Mouse (Mus musculus): ENCODE results near the gene Exoc3l4.
A peak's percentile ranks its signal among the peaks of the same experiment; 100 is the strongest.

The Exoc3l4 gene

GRCm38 (mm10) chr12:111411631-111412355 lies 5.0 kb upstream of the Exoc3l4 start:
- no peak for DNase-seq

DNA sequence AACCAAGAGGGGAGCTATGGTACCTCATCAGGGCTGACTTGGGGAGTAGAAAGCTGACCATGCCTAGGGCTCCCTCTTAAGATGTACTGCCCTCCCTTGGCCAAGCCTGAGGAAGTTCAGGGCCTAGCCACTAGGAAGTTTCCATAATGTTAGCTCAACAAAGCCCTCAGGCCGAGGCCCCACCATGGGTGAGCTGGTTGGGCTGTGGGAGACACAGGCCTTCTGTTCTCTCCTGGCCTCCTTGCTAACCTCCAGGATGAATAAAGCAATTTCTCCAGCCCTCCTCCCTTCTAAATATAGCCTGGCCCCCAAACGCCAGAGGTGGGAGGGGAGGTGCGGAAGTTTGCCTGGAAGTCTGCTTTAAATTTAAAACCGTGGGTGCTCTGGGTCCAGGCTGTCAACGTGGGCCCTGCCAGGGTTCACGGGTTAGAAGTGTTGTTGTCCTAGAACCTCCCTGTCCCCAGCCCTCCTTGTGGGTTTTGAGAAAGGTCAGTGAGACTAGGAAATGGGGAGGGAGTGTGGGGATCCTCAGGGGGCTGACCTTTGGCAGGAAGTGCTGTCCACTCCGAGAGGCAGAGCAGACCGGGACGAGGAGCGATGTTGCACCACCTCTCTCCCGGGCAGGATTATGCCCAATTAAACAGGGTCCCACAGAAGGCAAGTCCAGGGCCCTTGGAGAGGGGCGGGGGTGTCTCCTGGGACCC lies 4.1 kb upstream of the Exoc3l4 start:
- no peak for DNase-seq

GRCm38 (mm10) chr12:111413300-111413699 lies 3.5 kb upstream of the Exoc3l4 start:
- DNase-seq, result peak; percentile 82

GRCm38 (mm10) chr12:111419918-111420317 lies 3.1 kb downstream of the Exoc3l4 start:
- no peak for DNase-seq

- no peak for DNase-seq
Observed at GRCm38 (mm10) chr12:111420946-111421709, 4.3 kb downstream of the Exoc3l4 start.

- DNase-seq, result no peak
Observed at GRCm38 (mm10) chr12:111422852-111423251, 6.0 kb downstream of the Exoc3l4 start.

DNA sequence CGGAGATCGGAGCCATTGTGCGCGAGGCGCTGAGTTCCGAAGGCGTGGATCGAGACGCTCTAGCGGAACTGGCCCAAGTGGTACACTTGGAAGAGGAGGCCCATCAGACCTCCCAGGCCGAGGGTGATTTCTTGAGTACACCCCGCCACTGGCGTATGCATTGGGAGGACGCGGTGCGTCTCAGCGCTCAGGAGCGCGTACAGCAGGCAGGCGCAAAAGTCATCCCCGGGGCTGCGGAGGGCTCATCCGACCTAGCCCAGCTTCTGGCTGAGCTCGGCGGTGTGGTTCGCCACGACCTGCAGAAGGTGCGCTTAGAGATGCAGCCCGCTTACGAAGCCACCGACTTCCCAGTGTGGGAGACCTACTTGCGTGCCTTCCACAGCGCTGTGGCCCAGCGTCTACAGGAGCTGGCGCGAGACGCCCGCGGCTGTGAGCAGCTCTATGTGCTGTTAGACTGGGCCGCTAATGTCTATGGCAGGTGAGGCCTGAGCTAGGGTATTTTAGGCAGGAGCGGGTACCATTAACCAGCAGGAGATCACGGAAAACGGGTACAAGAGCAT lies 6.8 kb downstream of the Exoc3l4 start:
- no peak for DNase-seq

DNA sequence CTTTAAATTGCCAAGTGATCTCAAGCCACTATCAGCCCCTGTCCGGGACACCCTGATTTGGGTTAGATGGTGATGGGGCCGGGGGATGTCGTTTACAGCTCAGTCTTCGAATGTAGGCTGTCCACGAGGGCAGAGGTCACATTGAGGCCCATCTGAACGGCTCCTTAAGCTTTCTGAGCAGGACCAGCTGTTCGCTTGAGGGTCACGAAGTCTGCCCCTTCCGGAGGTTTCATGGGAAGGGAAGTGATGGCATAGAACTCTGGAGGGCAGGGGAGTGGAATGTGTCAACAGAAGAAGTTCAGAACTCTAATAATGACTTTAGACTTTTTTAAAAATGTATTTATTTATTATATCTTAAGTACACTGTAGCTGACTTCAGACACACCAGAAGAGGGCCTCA lies 7.7 kb downstream of the Exoc3l4 start:
- no peak for DNase-seq

DNA sequence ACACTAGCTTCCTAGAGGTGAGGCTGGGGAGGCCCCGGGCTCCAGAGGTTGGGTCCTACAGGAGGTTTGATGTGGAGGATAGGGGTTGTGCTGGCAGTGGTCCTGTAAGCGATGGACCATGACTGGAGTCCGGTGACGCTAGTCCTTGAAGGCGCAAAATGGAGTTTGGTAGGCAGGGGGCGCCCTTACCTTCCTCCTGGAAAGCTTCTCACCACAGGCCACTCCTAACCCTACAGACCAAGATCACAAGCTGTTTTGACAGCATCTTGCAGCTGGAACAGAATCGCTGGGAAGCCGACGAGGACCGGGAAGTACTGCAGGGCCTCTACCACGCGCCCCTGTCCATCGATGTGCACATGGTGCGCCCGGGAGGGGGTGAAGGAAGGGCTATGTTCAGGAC lies 8.4 kb downstream of the Exoc3l4 start:
- peak; percentile 58 for DNase-seq

- DNase-seq, result peak; percentile 81
Observed at GRCm38 (mm10) chr12:111425789-111426460, 9.1 kb downstream of the Exoc3l4 start.

DNA sequence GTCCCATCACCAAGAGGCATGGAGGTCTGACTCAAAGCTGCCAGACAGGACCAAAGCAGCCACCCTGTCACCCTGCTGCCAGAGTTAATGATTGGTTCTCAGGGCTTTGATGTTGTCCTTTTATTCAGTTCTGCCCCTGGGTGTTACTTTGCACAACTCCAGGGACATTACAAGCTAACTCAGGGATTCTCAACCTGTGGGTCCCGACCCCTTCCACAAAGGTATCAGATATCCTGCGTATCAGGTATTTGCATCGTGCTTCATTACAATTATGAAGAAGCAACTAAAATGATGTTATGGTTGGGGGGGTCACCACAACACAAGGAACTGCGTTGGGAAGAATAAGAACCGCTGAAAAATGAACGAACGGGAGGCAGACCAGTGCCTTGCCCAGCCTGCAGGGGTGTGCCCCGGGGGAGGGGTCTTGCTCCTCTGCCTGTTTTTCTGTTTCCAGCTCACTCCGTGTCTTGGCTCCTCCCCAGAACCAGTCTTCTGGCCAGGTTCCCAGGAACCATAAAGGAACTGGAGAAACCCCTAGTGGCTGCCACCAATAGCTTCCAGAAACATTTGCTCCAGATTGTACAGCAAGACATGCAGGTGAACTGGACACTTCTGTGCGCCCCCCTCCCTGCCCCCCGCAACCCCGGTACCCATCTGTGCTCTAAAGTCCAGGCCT lies 10.8 kb downstream of the Exoc3l4 start:
- DNase-seq, result no peak

DNA sequence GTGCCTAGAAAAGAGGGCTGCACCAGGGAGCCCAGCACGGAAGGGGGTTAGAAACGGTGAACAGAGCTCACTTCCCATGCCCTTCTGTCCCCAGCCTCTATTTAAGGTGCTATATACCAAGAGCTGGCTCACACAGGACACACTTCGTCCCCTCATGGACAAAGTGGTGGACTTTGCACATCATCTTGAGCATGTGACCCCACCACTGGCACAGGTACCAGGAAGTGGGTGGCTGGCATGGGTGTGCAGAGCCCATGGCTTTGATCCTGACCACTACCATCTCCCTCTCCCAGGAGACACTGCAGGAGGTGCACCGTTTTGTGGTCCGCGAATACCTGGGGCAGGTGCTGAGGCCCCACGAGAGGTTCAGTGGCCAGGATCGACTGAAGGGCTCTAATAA lies 11.5 kb downstream of the Exoc3l4 start:
- DNase-seq, result no peak

DNA sequence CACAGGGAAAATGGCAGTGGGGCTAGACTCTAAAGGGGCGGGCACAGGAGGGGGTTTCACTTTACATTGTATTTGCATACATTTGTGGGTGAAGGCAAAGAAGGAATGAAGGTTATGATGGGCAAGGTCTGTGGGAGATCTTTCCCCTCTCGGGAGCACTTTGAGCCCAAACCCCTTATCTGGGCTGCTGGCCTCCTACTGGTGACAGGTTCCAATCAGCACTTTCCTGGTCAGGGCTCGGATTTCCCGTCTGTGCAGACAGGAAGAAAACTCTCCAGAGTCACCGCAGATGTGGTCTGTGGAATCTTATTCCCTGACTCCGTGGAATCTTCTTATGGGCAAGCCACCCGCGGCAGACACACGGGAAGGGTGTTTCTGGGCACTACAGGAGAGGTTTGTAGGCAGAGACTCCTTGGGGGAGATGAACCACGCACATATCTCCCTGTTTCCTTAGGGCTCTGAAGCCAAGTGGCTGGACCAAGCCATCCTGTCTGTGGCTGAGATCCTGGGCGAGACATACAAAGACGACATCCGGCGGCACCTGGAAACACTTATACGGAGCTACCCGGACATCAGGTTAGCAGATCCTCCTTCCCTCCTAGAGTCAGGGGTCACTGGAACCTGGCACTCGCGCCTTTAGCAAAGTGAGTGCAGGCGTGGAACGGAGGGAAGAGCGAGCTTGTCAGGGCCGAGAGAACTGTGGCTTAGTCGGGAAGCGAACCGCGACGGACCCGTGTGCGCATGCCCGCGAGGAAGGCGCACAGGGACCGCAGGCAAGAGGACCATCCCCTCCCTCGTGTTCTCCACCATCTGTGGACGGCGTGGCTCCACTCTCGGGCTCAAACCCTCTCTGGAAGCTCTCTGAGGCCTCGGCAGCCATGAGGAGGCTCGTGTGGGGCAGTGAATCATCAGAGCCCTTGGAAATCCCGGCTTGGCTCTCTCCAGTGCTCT lies 12.4 kb downstream of the Exoc3l4 start:
- no peak for DNase-seq

DNA sequence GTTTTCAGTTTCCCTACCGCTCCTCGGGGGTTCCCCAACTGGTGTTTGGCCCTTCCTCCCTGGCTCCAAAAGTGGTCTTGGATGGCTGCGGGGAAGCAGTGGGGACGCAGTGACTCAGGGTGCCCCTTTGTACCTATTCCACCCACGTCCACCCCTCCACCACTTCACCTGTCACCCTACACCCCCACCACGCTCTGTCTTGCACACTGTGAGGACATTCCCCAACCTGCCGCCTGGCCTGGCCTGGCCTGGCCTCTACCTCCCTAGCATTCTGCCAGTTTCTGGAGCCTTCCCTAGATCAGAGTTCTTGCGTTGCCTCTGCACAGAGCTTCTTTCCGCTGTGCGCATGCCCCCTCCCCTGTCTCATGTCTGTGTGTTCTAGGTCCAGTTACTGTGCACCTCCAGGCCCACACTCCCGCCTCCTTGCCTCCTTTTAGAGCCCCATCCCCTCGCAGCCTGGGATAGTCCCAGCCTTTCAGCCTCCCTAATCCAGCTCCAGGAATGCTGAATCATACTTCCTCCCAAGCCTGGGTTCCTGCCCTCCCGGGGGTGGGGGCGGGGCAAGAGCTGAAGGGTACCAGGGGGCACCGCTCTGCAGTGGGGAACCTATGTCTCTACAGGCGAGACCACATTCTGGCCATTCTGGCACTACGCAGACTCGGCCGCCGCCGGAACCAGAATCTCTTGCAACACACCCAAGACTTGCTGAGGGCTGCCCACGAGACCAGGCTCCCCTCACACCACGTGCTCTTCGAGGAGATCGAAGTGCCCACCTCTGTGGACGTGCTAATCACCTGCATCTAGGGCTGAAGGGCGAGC lies 13.4 kb downstream of the Exoc3l4 start:
- peak; percentile 63 for DNase-seq

- no peak for DNase-seq
Observed at GRCm38 (mm10) chr12:111430868-111431817, 14.3 kb downstream of the Exoc3l4 start.

DNA sequence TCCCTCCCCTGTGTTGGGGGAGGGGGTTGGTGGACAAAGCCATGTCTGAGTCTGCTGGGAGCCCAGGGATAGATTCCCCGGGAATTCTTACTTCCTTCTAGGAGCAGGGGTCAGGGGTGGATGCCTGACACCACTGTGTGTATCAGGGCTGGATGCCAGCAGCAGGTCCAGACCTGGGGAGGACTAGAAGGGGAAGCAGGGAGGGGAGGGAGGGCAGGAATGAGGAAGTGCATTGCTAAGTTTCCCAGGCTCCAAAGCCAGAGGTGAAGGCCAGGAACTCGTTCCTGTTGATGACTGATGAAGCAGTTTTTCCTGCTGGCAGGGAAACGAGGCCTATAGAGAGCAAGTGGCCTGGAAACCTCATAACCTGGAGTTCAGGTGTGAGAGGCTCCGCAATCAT lies 15.3 kb downstream of the Exoc3l4 start:
- DNase-seq, result no peak

- DNase-seq, result no peak
Observed at GRCm38 (mm10) chr12:111432751-111433331, 16.0 kb downstream of the Exoc3l4 start.

DNA sequence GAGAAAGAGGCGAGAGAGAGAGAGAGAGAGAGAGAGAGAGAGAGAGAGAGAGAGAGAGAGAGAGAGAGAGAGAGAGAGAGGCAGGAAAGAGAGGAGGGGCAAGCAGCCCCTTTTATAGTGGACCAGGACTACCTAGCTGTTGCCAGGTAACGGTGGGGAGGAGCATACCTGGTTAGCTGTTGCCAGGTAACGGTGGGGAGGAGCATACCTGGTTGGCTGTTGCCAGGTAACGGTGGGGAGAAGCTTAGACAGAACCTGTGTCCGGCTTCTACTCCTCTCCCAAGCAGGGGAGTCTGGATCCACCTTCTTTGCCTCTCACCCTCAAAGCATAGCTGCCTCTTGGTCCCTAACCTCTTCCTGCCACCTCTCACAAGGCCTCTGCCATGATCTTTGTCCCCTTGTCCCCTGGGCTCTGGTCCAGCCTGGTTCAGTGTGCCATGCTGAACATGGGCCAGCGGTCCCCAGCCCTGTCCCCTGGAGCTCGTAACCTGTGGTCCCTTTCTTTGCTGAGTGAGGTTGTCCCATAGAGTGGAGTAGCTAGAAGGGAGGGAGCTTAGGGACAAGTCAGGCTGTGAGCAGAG lies 17.4 kb downstream of the Exoc3l4 start:
- DNase-seq, result no peak
